Mouse (Mus musculus): ENCODE data around the gene Pnpla2. TPM values are rescaled to one million over a fixed set of nuclear protein-coding genes. Genes with fewer than 3 reads are reported as not detected.

The Pnpla2 gene
- polyA plus RNA-seq, 1 experiment from 2014 or later, result 68.0 TPM

DNA sequence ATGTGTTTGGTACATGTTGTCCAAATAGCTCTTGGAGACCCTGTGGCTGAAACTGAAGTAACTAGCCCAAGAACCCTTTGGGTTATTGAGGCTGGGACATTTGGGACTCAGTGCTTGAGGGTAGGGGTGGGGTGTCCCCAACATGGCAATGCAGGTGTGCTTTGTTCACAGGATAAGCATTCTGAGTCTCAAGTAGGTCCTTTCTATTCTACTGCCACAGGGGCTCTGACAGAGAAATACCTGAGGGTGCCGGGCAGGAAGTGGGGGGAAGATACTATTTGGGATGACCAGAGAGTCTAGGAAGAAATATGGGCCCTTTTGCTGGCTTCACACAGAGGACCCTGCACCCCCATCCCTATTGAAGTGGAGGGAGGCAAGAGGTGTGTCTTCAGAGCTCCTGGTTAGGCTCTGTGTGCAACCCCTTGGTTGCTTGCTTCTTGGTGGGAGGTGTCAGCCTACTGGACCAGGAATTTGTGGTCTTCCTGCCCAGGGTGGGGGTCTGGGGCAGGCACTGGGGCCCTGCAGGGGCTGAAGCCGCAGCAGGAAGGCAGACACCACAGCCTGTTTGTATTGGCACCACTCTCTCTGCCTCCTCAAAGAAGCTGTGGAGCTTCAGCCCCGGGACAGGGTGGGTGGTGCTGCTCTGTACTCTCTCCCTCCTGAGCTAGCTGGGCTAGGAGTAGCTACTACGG lies 22.7 kb downstream of the Pnpla2 start:
- Histone ChIP-seq H3K27ac (peak overlapping the region; percentile 96), H3K4me3 (replicated peaks; ENCODE audit: low read depth, low read length) (no peak overlapping the region), H3K4me1 (replicated peaks; ENCODE audit: insufficient read depth, low read length) (peaks cover 37% of the 10 kb centered on the region), H3K4me2 (ENCODE audit: low read length) (peak overlapping the region; percentile 97), H3K9ac (ENCODE audit: low read depth, low read length) (peak overlapping the region; percentile 88), H3K27me3 (ENCODE audit: insufficient read depth, low read length) (no peaks in the 10 kb centered on the region), H3K36me3 (ENCODE audit: insufficient read depth, low read length) (no peaks in the 10 kb centered on the region), H3K9me3 (replicated peaks; ENCODE audit: low read length) (no peaks in the 10 kb centered on the region)
- ATAC-seq (replicated peaks; ENCODE audit: low FRiP score, low read depth) (no peak), DNase-seq (ENCODE audit: low spot score) (peak; percentile 66)
- 38% methylated on average over 4 of the region's 4 CpGs for WGBS
- no peak for TF ChIP-seq CTCF (IDR thresholded peaks at IDR 0.05; ENCODE audit: low read depth)

DNA sequence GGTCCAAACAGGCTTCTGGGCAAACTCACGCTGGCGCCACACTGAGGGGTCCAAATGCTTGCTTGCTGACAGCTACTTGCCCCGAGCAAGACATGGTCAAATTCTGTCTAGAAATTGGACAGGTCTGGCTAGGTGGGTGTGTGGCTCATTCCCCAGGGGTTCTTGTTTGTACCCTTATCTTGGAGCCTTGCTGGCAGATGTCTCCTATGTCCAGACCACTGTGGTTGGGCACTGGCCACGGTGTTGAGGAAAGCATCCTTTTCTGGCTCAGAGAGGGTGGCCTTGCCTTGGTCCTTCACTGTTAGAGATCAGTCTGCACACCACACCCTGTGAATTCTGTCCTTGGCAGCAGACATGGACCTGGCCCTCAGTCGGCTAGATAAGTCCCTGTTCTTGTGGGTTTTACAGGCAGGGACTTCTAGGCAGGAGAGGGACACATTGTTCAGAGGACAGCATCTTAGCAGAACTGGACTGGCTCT lies 23.3 kb downstream of the Pnpla2 start:
- ATAC-seq (replicated peaks; ENCODE audit: low FRiP score, low read depth) (no peak), DNase-seq (ENCODE audit: low spot score) (no peak)
- Histone ChIP-seq H3K4me3 (replicated peaks; ENCODE audit: low read depth, low read length) (no peak overlapping the region), H3K4me2 (ENCODE audit: low read length) (peak overlapping the region; percentile 97), H3K27ac (peak overlapping the region; percentile 96), H3K9me3 (replicated peaks; ENCODE audit: low read length) (no peaks in the 10 kb centered on the region), H3K4me1 (replicated peaks; ENCODE audit: insufficient read depth, low read length) (peaks cover 39% of the 10 kb centered on the region), H3K36me3 (ENCODE audit: insufficient read depth, low read length) (no peaks in the 10 kb centered on the region), H3K9ac (ENCODE audit: low read depth, low read length) (peak overlapping the region; percentile 9; the same call in 1 of the 2 replicates), H3K27me3 (ENCODE audit: insufficient read depth, low read length) (no peaks in the 10 kb centered on the region)
- TF ChIP-seq CTCF (IDR thresholded peaks at IDR 0.05; ENCODE audit: low read depth), result no peak
- 69% methylated on average over 5 of the region's 5 CpGs for WGBS

DNA sequence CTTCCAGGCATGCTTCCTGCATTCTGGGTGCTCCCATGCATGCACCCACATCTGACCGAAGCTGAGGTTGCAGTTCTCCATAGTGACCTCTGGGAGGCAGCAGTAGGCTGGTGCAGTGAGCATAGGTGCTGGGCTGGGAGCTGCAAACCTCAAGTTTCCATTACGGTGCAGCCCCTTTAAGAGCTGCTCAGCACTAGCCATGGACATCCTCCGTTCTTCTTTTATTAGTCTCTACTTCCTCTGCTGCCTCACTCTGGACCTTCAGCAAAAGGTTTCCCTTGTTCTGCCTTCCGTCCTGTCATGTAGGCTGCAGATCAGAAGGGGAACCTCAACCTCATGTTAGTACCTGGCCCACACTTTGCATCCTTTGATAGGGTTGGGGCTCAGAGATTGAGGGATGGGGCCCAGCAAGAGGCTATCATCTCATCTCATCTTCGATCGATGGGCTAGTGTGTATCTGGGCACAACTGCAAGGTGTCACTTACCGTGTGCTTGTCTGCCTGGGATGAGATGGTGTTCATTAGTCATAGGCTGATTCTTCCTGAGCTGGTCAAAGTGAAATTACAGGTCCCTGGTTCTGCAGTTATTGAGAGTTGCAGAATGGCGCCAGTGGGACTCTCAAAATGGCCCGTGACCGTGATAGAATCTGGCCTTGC lies 26.0 kb downstream of the Pnpla2 start:
- Histone ChIP-seq H3K9ac (ENCODE audit: low read depth, low read length) (no peak overlapping the region), H3K27ac (no peak overlapping the region), H3K9me3 (replicated peaks; ENCODE audit: low read length) (no peaks in the 10 kb centered on the region), H3K4me1 (replicated peaks; ENCODE audit: insufficient read depth, low read length) (peaks cover 33% of the 10 kb centered on the region), H3K27me3 (ENCODE audit: insufficient read depth, low read length) (no peaks in the 10 kb centered on the region), H3K36me3 (ENCODE audit: insufficient read depth, low read length) (no peaks in the 10 kb centered on the region), H3K4me3 (replicated peaks; ENCODE audit: low read depth, low read length) (peak overlapping the region; percentile 50), H3K4me2 (ENCODE audit: low read length) (peak overlapping the region; percentile 99)
- ATAC-seq (replicated peaks; ENCODE audit: low FRiP score, low read depth) (no peak; the same call in 1 of the 2 replicates), DNase-seq (ENCODE audit: low spot score) (peak; percentile 92)
- WGBS, result 8% methylated on average over 10 of the region's 10 CpGs
- peak; percentile 95 for TF ChIP-seq CTCF (IDR thresholded peaks at IDR 0.05; ENCODE audit: low read depth)

DNA sequence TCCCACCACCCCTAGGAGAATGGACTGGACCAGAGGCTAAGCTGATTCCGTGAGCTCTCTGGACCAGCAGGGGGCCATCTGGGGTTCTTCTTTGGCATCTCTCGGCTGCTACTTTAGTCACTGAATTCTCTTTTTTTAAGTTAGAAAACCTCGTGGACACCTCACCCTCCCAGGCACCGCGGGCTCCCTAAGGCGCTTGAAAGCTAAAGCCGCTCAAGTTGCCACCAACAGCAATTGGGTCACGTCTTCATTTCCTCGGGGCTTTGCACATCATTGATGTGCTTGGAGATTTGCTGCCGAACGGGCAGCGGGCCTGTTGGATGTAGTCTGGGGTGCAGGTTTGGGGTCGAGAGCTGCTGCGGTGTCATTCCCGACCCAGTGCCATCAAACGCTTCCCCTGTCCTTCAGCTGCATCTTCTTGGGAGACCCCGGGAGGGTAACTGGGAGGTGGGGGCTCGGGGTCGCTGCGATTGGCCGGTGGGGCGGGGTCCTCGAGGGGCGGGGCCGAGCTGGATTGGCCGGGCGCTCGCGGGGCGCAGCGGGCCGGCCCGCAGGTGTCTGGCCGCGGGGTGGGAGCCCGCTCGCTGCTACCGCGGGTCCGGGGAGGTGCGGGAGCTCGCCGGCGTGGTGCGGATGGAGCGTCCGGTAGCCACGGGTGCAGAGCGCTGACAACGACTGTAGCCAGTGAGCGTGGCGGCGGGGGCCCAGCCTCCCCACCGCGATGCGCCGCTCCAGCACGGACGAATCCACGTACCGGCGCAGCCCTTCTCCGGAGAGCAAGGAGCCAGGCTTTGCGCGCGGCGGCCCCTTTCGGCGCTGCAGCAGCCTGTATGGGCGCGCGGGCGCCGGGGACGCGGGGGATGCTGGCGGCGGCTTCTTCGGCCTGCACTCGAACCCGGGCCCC lies 26.8 kb downstream of the Pnpla2 start:
- peak; percentile 68 for TF ChIP-seq CTCF (IDR thresholded peaks at IDR 0.05; ENCODE audit: low read depth)
- no peaks in the 10 kb centered on the region for H3K27me3 ChIP-seq (ENCODE audit: insufficient read depth, low read length)
- 1% methylated on average over 77 of the region's 81 CpGs for WGBS
- peak overlapping the region; percentile 50 for H3K4me3 ChIP-seq (replicated peaks; ENCODE audit: low read depth, low read length)
- peak overlapping the region; percentile 50; the same call in 1 of the 2 replicates for H3K9ac ChIP-seq (ENCODE audit: low read depth, low read length)
- peak overlapping the region; percentile 99 for H3K4me2 ChIP-seq (ENCODE audit: low read length)
- peaks cover 32% of the 10 kb centered on the region for H3K4me1 ChIP-seq (replicated peaks; ENCODE audit: insufficient read depth, low read length)
- ATAC-seq (replicated peaks; ENCODE audit: low FRiP score, low read depth) (no peak; the same call in 1 of the 2 replicates), DNase-seq (ENCODE audit: low spot score) (peak; percentile 90)
- no peak overlapping the region for H3K27ac ChIP-seq
- no peaks in the 10 kb centered on the region for H3K9me3 ChIP-seq (replicated peaks; ENCODE audit: low read length)
- H3K36me3 ChIP-seq (ENCODE audit: insufficient read depth, low read length), result 0 out of 2 replicates have a peak, but pooled peaks cover 6% of the 10 kb centered on the region

DNA sequence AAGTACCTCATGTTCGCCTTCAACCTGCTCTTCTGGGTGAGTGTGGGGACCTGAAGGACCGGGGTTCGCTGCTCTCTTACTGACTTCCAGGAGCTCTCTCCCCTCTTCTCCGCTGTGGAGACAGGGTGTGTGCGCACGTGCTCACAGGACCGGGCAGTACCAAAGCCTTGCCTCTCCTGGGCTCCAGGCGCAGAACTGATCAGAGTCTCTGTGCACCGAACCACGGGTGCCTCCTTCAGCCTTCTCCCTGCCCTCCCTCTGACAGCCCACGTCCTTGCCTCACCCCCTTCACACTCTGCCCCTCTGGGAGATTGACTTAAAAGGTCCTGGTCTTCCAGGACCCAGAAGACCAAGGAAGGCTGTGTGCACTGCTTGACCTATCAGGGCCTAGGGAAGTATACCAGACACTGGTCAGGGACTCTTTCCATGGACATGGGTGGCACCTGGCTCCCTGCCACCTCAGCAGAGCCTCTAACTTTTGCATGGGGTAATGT lies 27.6 kb downstream of the Pnpla2 start:
- H3K9me3 ChIP-seq (replicated peaks; ENCODE audit: low read length), result no peaks in the 10 kb centered on the region
- peak overlapping the region; percentile 50; the same call in 1 of the 2 replicates for H3K9ac ChIP-seq (ENCODE audit: low read depth, low read length)
- H3K27me3 ChIP-seq (ENCODE audit: insufficient read depth, low read length), result no peaks in the 10 kb centered on the region
- WGBS, result 13% methylated on average over 11 of the region's 11 CpGs
- 0 out of 2 replicates have a peak, but pooled peaks cover 8% of the 10 kb centered on the region for H3K36me3 ChIP-seq (ENCODE audit: insufficient read depth, low read length)
- no peak for TF ChIP-seq CTCF (IDR thresholded peaks at IDR 0.05; ENCODE audit: low read depth)
- ATAC-seq (replicated peaks; ENCODE audit: low FRiP score, low read depth) (no peak), DNase-seq (ENCODE audit: low spot score) (no peak)
- peaks cover 24% of the 10 kb centered on the region for H3K4me1 ChIP-seq (replicated peaks; ENCODE audit: insufficient read depth, low read length)
- peak overlapping the region; percentile 99 for H3K4me2 ChIP-seq (ENCODE audit: low read length)
- H3K4me3 ChIP-seq (replicated peaks; ENCODE audit: low read depth, low read length), result peak overlapping the region; percentile 50
- no peak overlapping the region for H3K27ac ChIP-seq

Data from kidney, postnatal 0 days (tissue).